Mouse (Mus musculus) liver, adult 2 months (tissue): ENCODE measurements around the gene Irf3.

Source experiments
- CTCF ChIP-seq: fragments of 200-500 bp; IDR thresholded peaks from 2 replicates; pipeline ENCODE4 v1.5.1; 2011; ENCODE audit warnings: low read depth, low read length, control low read depth
- POLR2A ChIP-seq: fragments of 200-500 bp; IDR thresholded peaks from 2 replicates; pipeline ENCODE4 v1.6.1; 2011; ENCODE audit warnings: low read length, control low read depth; ENCODE audit not compliant: insufficient read depth; ENCODE audit errors: extremely low read depth

GRCm38 (mm10) chr7:44952611-44953306 is 44.7 kb upstream of the Irf3 start:
- TF ChIP-seq CTCF (no peak), POLR2A (peak; percentile 54; the same call in 1 of the 2 replicates)
